Mouse (Mus musculus) C2C12 (cell line): ENCODE data around the gene Mb. TPM values are rescaled to one million over a fixed set of nuclear protein-coding genes. Genes with fewer than 3 reads are reported as not detected.
A peak's percentile ranks its signal among the peaks of the same experiment; 100 is the strongest.

Experiments
- H3K27me3 ChIP-seq: one replicate; pipeline ENCODE4 v1.6.1; 2011; ENCODE audit not compliant: control insufficient read depth, insufficient read depth, insufficient read length
- H3K36me3 ChIP-seq: one replicate; pipeline ENCODE4 v1.6.1; 2011; ENCODE audit not compliant: control insufficient read depth, insufficient read depth
- H3K4me3 ChIP-seq: one replicate; pipeline ENCODE4 v1.5.1; 2011; ENCODE audit warnings: mild to moderate bottlenecking, control low read depth; ENCODE audit not compliant: poor library complexity, insufficient read depth, severe bottlenecking
- H3K79me2 ChIP-seq: one replicate; pipeline ENCODE4 v1.6.1; 2011; ENCODE audit not compliant: control insufficient read depth, insufficient read depth
- H3K79me3 ChIP-seq: one replicate; pipeline ENCODE4 v1.6.1; 2011; ENCODE audit warnings: low read depth, control low read depth
- H3ac ChIP-seq: one replicate; pipeline ENCODE3; 2011; ENCODE audit warnings: low read depth; ENCODE audit not compliant: control insufficient read depth, insufficient read length
- CEBPB ChIP-seq: IDR thresholded peaks from one replicate; pipeline ENCODE4 v1.6.1; 2011; ENCODE audit warnings: low read depth, mild to moderate bottlenecking, control low read depth, moderate library complexity
- CTCF ChIP-seq: IDR thresholded peaks from one replicate; pipeline ENCODE4 v1.5.1; 2011; ENCODE audit not compliant: control insufficient read depth, insufficient read depth, insufficient read length
- FOSL1 ChIP-seq: IDR thresholded peaks from one replicate; pipeline ENCODE4 v1.8.0; 2011; ENCODE audit warnings: mild to moderate bottlenecking, low read length; ENCODE audit not compliant: poor library complexity, insufficient read depth, severe bottlenecking
- MAX ChIP-seq: IDR thresholded peaks from one replicate; pipeline ENCODE4 v1.6.1; 2011; ENCODE audit warnings: mild to moderate bottlenecking, control low read depth
- MYOD1 ChIP-seq: IDR thresholded peaks from one replicate; pipeline ENCODE4 v1.6.1; 2011; ENCODE audit warnings: low read depth; ENCODE audit not compliant: control insufficient read depth, insufficient read length
- MYOG ChIP-seq: IDR thresholded peaks from one replicate; pipeline ENCODE4 v1.6.1; 2011; ENCODE audit not compliant: control insufficient read depth, insufficient read length; ENCODE audit errors: extremely low read depth
- USF1 ChIP-seq: IDR thresholded peaks from one replicate; pipeline ENCODE4 v1.6.1; 2011; ENCODE audit warnings: low read depth, mild to moderate bottlenecking, control low read depth, moderate library complexity
- polyA plus RNA-seq: library from polyadenylated mRNA; unstranded; fragments of >200 nt; fragmentation: generic; extraction: Trizol; gene quantifications from one replicate; pipeline ENCODE4 v1.2.1, GENCODE M21; 2012; ENCODE audit warnings: missing spikeins

Mb gene
- polyA plus RNA-seq, 1 experiment: 3.1 TPM

DNA sequence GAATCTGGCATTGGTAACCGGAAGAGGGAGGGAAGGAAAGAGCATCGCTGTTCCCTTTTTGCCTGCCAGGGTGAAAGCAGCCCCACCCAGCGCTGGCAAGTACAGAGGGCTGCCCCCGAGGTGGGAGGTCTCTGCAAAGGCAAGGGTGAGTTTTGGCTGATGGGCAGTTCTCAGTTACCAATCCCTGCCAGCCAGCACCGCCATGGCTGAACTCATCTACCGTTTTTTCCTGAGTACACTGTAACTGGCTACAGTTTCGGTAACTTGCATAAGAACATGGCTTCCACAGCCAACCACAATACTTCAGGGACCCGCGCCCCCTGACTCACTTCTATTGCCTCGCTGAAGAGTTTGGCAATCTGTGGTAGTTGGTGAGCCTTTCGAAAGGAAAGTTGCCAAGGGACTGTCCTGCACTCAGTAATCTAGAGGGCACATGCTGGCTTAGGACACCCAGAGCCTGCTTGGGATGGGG is 29.5 kb upstream of the Mb start:
- no peak for TF ChIP-seq CTCF
- peak; percentile 37 for TF ChIP-seq CEBPB
- Histone ChIP-seq H3ac (no peak overlapping the region), H3K79me3 (no peaks in the 10 kb centered on the region), H3K79me2 (peaks cover 10% of the 10 kb centered on the region), H3K36me3 (peaks cover 97% of the 10 kb centered on the region), H3K27me3 (no peaks in the 10 kb centered on the region), H3K4me3 (no peak overlapping the region)

- Histone ChIP-seq H3K4me3 (no peak overlapping the region), H3K79me2 (peaks cover 10% of the 10 kb centered on the region), H3K27me3 (no peaks in the 10 kb centered on the region), H3K79me3 (no peaks in the 10 kb centered on the region), H3ac (no peak overlapping the region), H3K36me3 (peaks cover 94% of the 10 kb centered on the region)
- TF ChIP-seq CTCF (no peak), MYOG (no peak), MYOD1 (no peak), USF1 (no peak)
Observed at GRCm38 (mm10) chr15:77079256-77079822, 28.9 kb upstream of the Mb start.

DNA sequence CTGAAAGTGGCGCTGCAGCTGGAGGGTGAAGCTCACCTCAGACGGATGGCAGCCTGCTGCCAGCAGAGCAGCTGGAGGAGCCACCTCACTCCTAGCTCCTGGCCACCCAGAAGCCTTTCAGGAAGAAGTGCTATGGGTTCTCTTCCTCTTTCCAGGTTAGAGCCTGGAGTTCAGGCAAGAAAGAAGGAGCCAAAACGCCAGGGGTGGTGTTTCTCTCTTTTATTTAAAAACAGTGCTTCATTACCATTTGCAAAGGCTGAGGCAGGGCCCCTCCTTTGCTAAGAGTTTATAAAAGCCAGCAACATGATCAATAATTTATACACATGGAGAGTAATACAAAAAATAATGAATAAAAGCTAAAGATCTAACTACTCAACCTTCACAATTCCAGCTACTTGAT is 28.3 kb upstream of the Mb start:
- Histone ChIP-seq H3ac (no peak overlapping the region), H3K4me3 (no peak overlapping the region), H3K79me2 (peaks cover 10% of the 10 kb centered on the region), H3K27me3 (no peaks in the 10 kb centered on the region), H3K79me3 (no peaks in the 10 kb centered on the region), H3K36me3 (peaks cover 88% of the 10 kb centered on the region)
- no peak for TF ChIP-seq MAX
- TF ChIP-seq MYOD1: no peak
- TF ChIP-seq MYOG: no peak
- no peak for TF ChIP-seq CEBPB
- TF ChIP-seq CTCF: no peak
- TF ChIP-seq FOSL1: no peak
- TF ChIP-seq USF1: no peak

DNA sequence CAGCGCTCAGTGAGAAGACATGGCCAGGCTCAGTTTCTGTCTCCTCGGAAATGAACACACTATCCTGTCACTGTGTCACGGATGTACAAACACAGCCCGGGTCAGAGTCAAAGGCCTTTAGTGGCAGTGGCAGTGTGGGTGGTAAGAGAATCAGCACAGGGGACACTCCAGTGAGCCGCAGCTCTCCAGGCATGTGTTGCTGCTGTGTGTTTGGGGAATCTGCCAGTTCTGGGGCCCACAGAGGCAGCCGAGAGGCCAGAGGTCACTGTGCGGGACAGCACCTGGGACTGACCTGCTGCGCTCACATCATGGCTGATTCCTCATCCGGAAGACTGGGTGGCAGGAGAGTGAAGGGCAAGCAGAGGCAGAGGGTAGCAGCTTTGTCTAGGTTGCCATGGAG is 27.4 kb upstream of the Mb start:
- H3K79me3 ChIP-seq: no peaks in the 10 kb centered on the region
- TF ChIP-seq FOSL1 (no peak), MAX (no peak), MYOD1 (no peak), CTCF (no peak), CEBPB (no peak), USF1 (no peak)
- no peak overlapping the region for H3ac ChIP-seq
- no peak overlapping the region for H3K4me3 ChIP-seq
- H3K36me3 ChIP-seq: peaks cover 82% of the 10 kb centered on the region
- no peaks in the 10 kb centered on the region for H3K27me3 ChIP-seq
- peaks cover 10% of the 10 kb centered on the region for H3K79me2 ChIP-seq

DNA sequence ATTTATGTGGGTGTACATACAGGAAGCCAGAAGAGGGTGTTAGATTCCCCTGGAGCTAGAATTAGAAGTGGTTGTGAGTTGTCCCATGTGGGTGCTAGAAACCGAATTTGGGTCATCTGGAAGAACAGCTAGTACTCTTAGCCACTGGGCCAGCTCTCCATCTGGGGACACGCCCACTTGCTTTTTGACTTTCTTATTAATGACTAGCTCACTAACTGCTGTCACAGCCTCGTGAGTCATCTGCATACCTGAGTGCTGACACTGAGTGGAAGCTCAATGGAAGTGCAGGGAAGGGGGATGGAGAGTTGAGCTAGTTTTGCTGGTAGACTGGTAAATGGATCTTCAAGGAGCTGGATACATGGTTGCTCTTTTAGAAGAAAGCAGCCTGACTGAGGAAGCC is 26.1 kb upstream of the Mb start:
- H3K27me3 ChIP-seq: no peaks in the 10 kb centered on the region
- H3K4me3 ChIP-seq: no peak overlapping the region
- TF ChIP-seq MYOG: no peak
- TF ChIP-seq MAX: no peak
- TF ChIP-seq USF1: no peak
- no peak for TF ChIP-seq CTCF
- TF ChIP-seq MYOD1: peak; percentile 40
- no peak for TF ChIP-seq CEBPB
- TF ChIP-seq FOSL1: peak; percentile 94
- H3ac ChIP-seq: no peak overlapping the region
- no peaks in the 10 kb centered on the region for H3K79me3 ChIP-seq
- peaks cover 10% of the 10 kb centered on the region for H3K79me2 ChIP-seq
- H3K36me3 ChIP-seq: peaks cover 70% of the 10 kb centered on the region

DNA sequence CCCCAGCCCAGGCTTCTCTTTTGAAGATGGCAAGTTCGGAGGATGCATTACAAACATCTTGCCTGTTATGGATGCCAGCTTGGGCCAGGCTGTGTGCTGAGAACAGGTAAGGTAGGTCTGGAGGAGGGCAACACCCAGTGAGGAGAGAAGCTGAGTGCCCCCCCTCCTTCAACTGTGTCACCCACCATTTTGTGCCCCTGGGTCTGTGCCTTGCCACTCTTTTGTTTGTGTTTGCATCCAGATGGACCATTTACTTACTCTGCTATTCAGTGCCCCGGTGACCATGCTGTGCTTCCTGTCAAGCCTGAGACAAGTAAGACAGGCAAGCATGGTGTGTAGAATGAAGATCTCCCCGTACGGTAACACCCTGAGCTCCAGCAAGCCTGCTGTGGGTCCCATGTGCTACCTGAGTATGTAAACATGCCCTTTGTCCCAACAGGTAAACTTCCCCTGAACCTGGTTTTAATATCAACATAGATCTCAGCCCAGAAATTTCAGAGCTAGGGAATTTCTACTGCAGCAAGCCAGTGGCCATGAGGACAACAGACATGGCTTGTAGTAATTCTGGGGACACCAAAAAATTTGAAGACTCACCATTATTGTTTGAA is 22.2 kb upstream of the Mb start:
- no peak for TF ChIP-seq MYOD1
- no peaks in the 10 kb centered on the region for H3K79me2 ChIP-seq
- no peak overlapping the region for H3K4me3 ChIP-seq
- H3K79me3 ChIP-seq: no peaks in the 10 kb centered on the region
- H3K36me3 ChIP-seq: peaks cover 31% of the 10 kb centered on the region
- no peak overlapping the region for H3ac ChIP-seq
- H3K27me3 ChIP-seq: no peaks in the 10 kb centered on the region
